Mouse (Mus musculus) heart, adult 2 months (tissue): ENCODE measurements at regions not wholly inside any gene's neighbourhood (a gene's known extent, or its start where the extent isn't known, plus 50 kb on each side); places are given as distances from the start of the nearest gene placed in this dataset.

Source experiments
- DNase-seq, 2 experiments: peaks; one replicate each; pipeline ENCODE4 v3.0.0; 2021
- H3K27ac ChIP-seq: fragments of 200-600 bp; 2 replicates; pipeline ENCODE4 v1.8.1; 2022
- H3K27me3 ChIP-seq: fragments of 200-500 bp; 2 replicates; pipeline ENCODE4 v1.6.1; 2012; ENCODE audit warnings: mild to moderate bottlenecking, low read length, inconsistent platforms, mixed read lengths; ENCODE audit not compliant: control insufficient read depth, insufficient read depth
- H3K36me3 ChIP-seq: fragments of 200-500 bp; 2 replicates; pipeline ENCODE4 v1.6.1; 2012; ENCODE audit warnings: low read length, inconsistent platforms; ENCODE audit not compliant: control insufficient read depth, insufficient read depth
- H3K4me1 ChIP-seq: fragments of 200-500 bp; 2 replicates; pipeline ENCODE4 v1.6.1; 2011; ENCODE audit warnings: low read length; ENCODE audit not compliant: control insufficient read depth, insufficient read depth
- H3K4me3 ChIP-seq: fragments of 200-600 bp; 2 replicates; pipeline ENCODE4 v1.8.1; 2022
- H3K79me2 ChIP-seq: fragments of 200-500 bp; replicated peaks from 2 replicates; pipeline ENCODE4 v1.6.1; 2012; ENCODE audit warnings: mild to moderate bottlenecking, inconsistent platforms, low read length, moderate library complexity, mixed read lengths; ENCODE audit not compliant: control insufficient read depth, insufficient read depth
- H3K9ac ChIP-seq: fragments of 200-500 bp; 2 replicates; pipeline ENCODE4 v1.6.1; 2012; ENCODE audit warnings: low read depth, mild to moderate bottlenecking, control low read depth, inconsistent platforms, low read length, mixed read lengths
- CTCF ChIP-seq: fragments of 200-600 bp; IDR thresholded peaks from 2 replicates; pipeline ENCODE4 v1.8.1; 2022; ENCODE audit warnings: antibody characterized with exemption, mild to moderate bottlenecking, moderate library complexity
- EP300 ChIP-seq: fragments of 200-500 bp; IDR thresholded peaks from 2 replicates; pipeline ENCODE4 v1.6.1; 2011; ENCODE audit warnings: low read depth, low read length, control low read depth; ENCODE audit not compliant: insufficient read depth
- POLR2A ChIP-seq: fragments of 200-500 bp; IDR thresholded peaks from 2 replicates; pipeline ENCODE4 v1.6.1; 2011; ENCODE audit warnings: mild to moderate bottlenecking, low read depth, low read length, control low read depth; ENCODE audit not compliant: insufficient read depth
- WGBS: fragments of 180-500 bp; shearing (Covaris S2); methylation state at CpG from one replicate; pipeline ENCODE4 v1.1.7; 2018; 5-methylcytosine and 5-hydroxymethylcytosine counted together
- intact Hi-C: fragments of 180-260 bp; cut with DNase I; formaldehyde crosslinking; loops from one replicate; pipeline ENCODE4 v1.15.1; 2025

- Histone ChIP-seq H3K27me3 (no peaks in the 10 kb centered on the region), H3K4me3 (no peak overlapping the region), H3K4me1 (no peaks in the 10 kb centered on the region), H3K27ac (no peak overlapping the region), H3K79me2 (no peaks in the 10 kb centered on the region), H3K9ac (no peak overlapping the region), H3K36me3 (no peaks in the 10 kb centered on the region)
- 82% methylated on average over 9 of the region's 9 CpGs for WGBS
- no peak for DNase-seq
- TF ChIP-seq CTCF (no peak), POLR2A (no peak), EP300 (no peak)
- intact Hi-C loops = no loop called here
These were observed 81.7 kb upstream of the Adamts2 start for GRCm38 (mm10) chr11:50520162-50520561.

GRCm38 (mm10) chr11:50507882-50508281 lies 77.0 kb upstream of the Rufy1 start:
- intact Hi-C loops = no loop called here
- 71% methylated on average over 5 of the region's 5 CpGs for WGBS
- H3K27me3 ChIP-seq = no peaks in the 10 kb centered on the region
- DNase-seq = no peak
- TF ChIP-seq EP300 (no peak), POLR2A (no peak), CTCF (no peak)
- no peak overlapping the region for H3K4me3 ChIP-seq
- no peak overlapping the region for H3K27ac ChIP-seq
- H3K36me3 ChIP-seq = no peaks in the 10 kb centered on the region
- H3K79me2 ChIP-seq = no peaks in the 10 kb centered on the region
- no peak overlapping the region for H3K9ac ChIP-seq
- H3K4me1 ChIP-seq = no peaks in the 10 kb centered on the region

GRCm38 (mm10) chr11:50507498-50507824 lies 76.5 kb upstream of the Rufy1 start:
- intact Hi-C loops = no loop called here
- Histone ChIP-seq H3K4me3 (no peak overlapping the region), H3K4me1 (no peaks in the 10 kb centered on the region), H3K79me2 (no peaks in the 10 kb centered on the region), H3K9ac (no peak overlapping the region), H3K27me3 (no peaks in the 10 kb centered on the region), H3K27ac (no peak overlapping the region), H3K36me3 (no peaks in the 10 kb centered on the region)
- TF ChIP-seq CTCF (no peak), EP300 (no peak), POLR2A (no peak)
- WGBS = 85% methylated on average over 4 of the region's 4 CpGs
- DNase-seq = no peak

- Histone ChIP-seq H3K4me1 (no peaks in the 10 kb centered on the region), H3K9ac (no peak overlapping the region), H3K27ac (no peak overlapping the region), H3K79me2 (no peaks in the 10 kb centered on the region), H3K36me3 (no peaks in the 10 kb centered on the region), H3K27me3 (no peaks in the 10 kb centered on the region), H3K4me3 (no peak overlapping the region)
- WGBS = 75% methylated on average over 5 of the region's 5 CpGs
- DNase-seq = no peak
- intact Hi-C loops = no loop called here
- no peak for TF ChIP-seq CTCF
- no peak for TF ChIP-seq POLR2A
- TF ChIP-seq EP300 = no peak
These were observed 76.0 kb upstream of the Rufy1 start for GRCm38 (mm10) chr11:50506820-50507497.

- H3K36me3 ChIP-seq = no peaks in the 10 kb centered on the region
- no peak for DNase-seq
- no peaks in the 10 kb centered on the region for H3K4me1 ChIP-seq
- no peak overlapping the region for H3K9ac ChIP-seq
- WGBS = 76% methylated on average over 12 of the region's 12 CpGs
- H3K27me3 ChIP-seq = no peaks in the 10 kb centered on the region
- H3K27ac ChIP-seq = no peak overlapping the region
- no peak for TF ChIP-seq CTCF
- no peak for TF ChIP-seq POLR2A
- TF ChIP-seq EP300 = no peak
- no peaks in the 10 kb centered on the region for H3K79me2 ChIP-seq
- intact Hi-C loops = no loop called here
- no peak overlapping the region for H3K4me3 ChIP-seq
These were observed 70.4 kb upstream of the Rufy1 start for GRCm38 (mm10) chr11:50501352-50501751.

- intact Hi-C loops = no loop called here
- Histone ChIP-seq H3K27me3 (no peaks in the 10 kb centered on the region), H3K4me3 (no peak overlapping the region), H3K4me1 (no peaks in the 10 kb centered on the region), H3K9ac (no peak overlapping the region), H3K27ac (no peak overlapping the region), H3K79me2 (no peaks in the 10 kb centered on the region), H3K36me3 (no peaks in the 10 kb centered on the region)
- 89% methylated on average over 5 of the region's 5 CpGs for WGBS
- TF ChIP-seq EP300 = no peak
- TF ChIP-seq CTCF = no peak
- no peak for TF ChIP-seq POLR2A
- no peak for DNase-seq
These were observed 62.2 kb upstream of the Rufy1 start for GRCm38 (mm10) chr11:50493123-50493476.
